Mouse (Mus musculus): Measurements from ENCODE around the gene Ctla2b.

DNA sequence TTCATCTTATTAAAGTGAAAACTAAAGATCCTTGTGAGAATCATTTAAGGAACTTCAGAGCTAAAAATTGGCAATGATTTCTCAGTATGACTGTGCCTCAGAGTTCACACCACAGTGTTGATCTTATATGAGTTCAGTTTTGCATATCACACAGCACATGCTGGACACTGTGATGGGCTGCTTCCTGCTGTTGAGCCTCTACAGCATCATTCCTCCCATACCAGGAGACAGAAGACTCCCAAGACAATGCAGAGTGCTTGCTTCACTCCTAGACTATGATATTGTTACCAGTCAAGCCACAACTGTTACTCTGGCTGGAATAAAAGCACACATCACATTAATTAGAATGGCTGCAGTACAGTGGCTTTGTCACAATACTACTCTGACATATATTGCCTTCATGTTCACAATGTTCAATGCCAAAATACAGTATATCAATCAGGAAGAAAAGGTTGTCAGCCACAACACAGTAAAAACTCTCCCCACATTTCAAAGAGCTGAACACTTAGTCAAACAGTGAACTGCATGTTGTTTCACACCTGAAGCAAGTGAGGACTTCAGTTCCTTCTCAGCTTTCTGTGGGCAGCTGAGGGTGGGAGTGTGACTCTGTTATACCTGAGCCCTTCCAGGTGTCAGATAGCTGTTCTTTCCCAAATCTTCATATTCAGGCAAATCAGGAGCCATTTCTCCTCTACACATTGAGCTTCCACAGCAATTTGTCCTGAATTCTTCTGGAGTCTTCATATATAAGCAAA is 1.7 kb downstream of the Ctla2b start:
- TF ChIP-seq CTCF (IDR thresholded peaks at IDR 0.05; ENCODE audit: low read depth, low read length) = no peak
- TF ChIP-seq POLR2A (IDR thresholded peaks at IDR 0.05; ENCODE audit: insufficient read depth, low read length) = no peak
- no peak for TF ChIP-seq EP300 (IDR thresholded peaks at IDR 0.05; ENCODE audit: insufficient read depth, low read depth, low read length)

All from ES-Bruce4 (cell line).